Mouse (Mus musculus) ES-Bruce4 (cell line): ENCODE results near the gene Pth2. TPM values are rescaled to one million over a fixed set of nuclear protein-coding genes. Genes with fewer than 3 reads are reported as not detected.

ENCODE experiments used
- H3K27ac ChIP-seq: 2 replicates; pipeline ENCODE4 v1.5.1; 2012; ENCODE audit warnings: low read length, inconsistent platforms; ENCODE audit not compliant: insufficient read depth
- H3K27me3 ChIP-seq: 2 replicates; pipeline ENCODE4 v1.6.1; 2012; ENCODE audit warnings: mild to moderate bottlenecking, low read length, inconsistent platforms; ENCODE audit not compliant: control insufficient read depth, poor library complexity, insufficient read depth, severe bottlenecking
- H3K36me3 ChIP-seq: 2 replicates; pipeline ENCODE4 v1.6.1; 2012; ENCODE audit warnings: inconsistent platforms, mild to moderate bottlenecking, low read length, moderate library complexity; ENCODE audit not compliant: control insufficient read depth, poor library complexity, insufficient read depth, severe bottlenecking
- H3K4me1 ChIP-seq: one replicate; pipeline ENCODE4 v1.8.1; 2011; ENCODE audit warnings: low read length; ENCODE audit not compliant: control insufficient read depth, insufficient read depth
- H3K4me3 ChIP-seq: 2 replicates; pipeline ENCODE4 v1.5.1; 2011; ENCODE audit warnings: low read depth, mild to moderate bottlenecking, low read length
- H3K9ac ChIP-seq: 2 replicates; pipeline ENCODE4 v1.6.1; 2012; ENCODE audit warnings: low read depth, mild to moderate bottlenecking, inconsistent platforms; ENCODE audit not compliant: poor library complexity, severe bottlenecking
- H3K9me3 ChIP-seq: replicated peaks from 2 replicates; pipeline ENCODE4 v1.6.1; 2012; ENCODE audit warnings: mild to moderate bottlenecking, low read length, inconsistent platforms; ENCODE audit not compliant: control insufficient read depth, poor library complexity, insufficient read depth, severe bottlenecking
- CTCF ChIP-seq: IDR thresholded peaks from one replicate; pipeline ENCODE4 v1.8.1; 2011; ENCODE audit warnings: low read depth, low read length
- EP300 ChIP-seq: IDR thresholded peaks from 2 replicates; pipeline ENCODE4 v1.6.1; 2011; ENCODE audit warnings: low read depth, low read length; ENCODE audit not compliant: insufficient read depth
- POLR2A ChIP-seq: IDR thresholded peaks from one replicate; pipeline ENCODE4 v1.8.1; 2011; ENCODE audit warnings: low read length; ENCODE audit not compliant: insufficient read depth
- polyA plus RNA-seq: library from polyadenylated mRNA; stranded (reverse); fragments of >200 nt; gene quantifications from 2 replicates; pipeline ENCODE4 v1.2.4, GENCODE M21; 2011; ENCODE audit warnings: low read depth; ENCODE audit not compliant: missing spikeins, insufficient read depth, insufficient read length

Pth2 gene
- polyA plus RNA-seq, 1 experiment = not detected

- no peaks in the 10 kb centered on the region for H3K9me3 ChIP-seq
- 0 out of 2 replicates have a peak, but pooled peaks cover 4% of the 10 kb centered on the region for H3K36me3 ChIP-seq
- H3K27me3 ChIP-seq = no peaks in the 10 kb centered on the region
- no peak overlapping the region for H3K4me3 ChIP-seq
- no peak overlapping the region for H3K9ac ChIP-seq
- no peaks in the 10 kb centered on the region for H3K4me1 ChIP-seq
- H3K27ac ChIP-seq = no peak overlapping the region
- TF ChIP-seq EP300 (no peak), POLR2A (no peak), CTCF (no peak)
Measured at GRCm38 (mm10) chr7:45137171-45138006, 43.4 kb upstream of the Pth2 start.

DNA sequence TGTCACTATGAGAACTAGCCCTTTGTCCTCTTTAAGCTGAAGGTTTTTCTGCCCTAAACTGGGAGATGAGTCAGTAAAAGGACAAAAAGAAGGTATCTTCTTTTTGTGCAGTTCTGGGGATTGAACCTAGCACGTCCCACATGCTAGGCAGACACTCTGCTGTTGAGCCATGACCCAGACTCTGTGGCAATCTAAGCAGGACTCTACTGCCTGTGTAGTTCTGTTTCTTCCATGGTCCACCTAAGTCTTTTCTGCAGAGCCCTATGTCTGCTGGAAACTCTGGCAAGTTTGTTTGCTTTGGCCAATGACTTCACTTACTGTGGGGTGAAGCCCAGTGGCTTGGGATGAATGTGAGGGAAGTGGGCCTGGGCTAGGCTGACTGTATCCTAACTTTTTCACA is 42.4 kb upstream of the Pth2 start:
- no peaks in the 10 kb centered on the region for H3K27me3 ChIP-seq
- H3K9me3 ChIP-seq = no peaks in the 10 kb centered on the region
- H3K4me1 ChIP-seq = no peaks in the 10 kb centered on the region
- H3K36me3 ChIP-seq = 0 out of 2 replicates have a peak, but pooled peaks cover 4% of the 10 kb centered on the region
- no peak overlapping the region for H3K9ac ChIP-seq
- no peak overlapping the region for H3K27ac ChIP-seq
- TF ChIP-seq EP300 = no peak
- no peak for TF ChIP-seq POLR2A
- TF ChIP-seq CTCF = no peak
- no peak overlapping the region for H3K4me3 ChIP-seq

DNA sequence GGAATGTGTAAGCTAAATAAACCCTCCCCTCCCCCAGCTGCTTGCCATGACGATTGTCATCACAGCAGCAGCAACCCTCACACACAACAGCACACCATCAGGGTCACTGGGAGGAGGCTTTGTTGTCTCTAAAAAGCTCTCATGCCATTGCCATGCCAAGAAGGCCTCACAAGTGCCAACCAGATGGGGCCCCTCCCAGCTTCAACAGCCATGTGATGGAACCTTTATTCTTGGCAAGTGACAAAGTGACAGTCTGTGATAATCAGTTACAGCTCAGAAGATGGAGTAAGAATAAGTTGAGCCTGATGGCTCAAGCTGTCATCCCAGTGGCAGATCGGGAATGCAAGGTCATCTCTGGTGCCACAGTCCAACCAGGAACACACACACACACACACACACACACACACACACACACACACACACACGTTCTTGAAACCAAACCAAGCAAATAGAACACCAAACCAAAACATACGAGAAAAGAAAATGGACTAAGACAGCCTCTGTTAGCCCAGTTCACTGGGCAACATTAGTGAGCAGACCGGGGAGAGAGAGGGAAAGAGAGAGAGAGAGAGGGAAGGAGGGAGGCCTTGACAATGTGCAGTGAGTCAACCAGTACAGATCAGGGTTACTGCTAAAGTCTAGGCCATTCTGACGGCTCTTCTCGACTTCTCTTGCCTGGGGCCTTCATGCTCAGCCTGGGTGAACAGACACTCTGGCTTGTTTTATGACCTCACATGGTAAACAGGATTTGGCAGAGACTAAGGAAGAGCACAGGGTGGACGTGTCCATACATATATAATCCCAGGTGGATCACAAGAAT is 40.7 kb upstream of the Pth2 start:
- no peak overlapping the region for H3K27ac ChIP-seq
- TF ChIP-seq CTCF (no peak), POLR2A (no peak), EP300 (no peak)
- no peaks in the 10 kb centered on the region for H3K9me3 ChIP-seq
- H3K4me1 ChIP-seq = no peaks in the 10 kb centered on the region
- H3K36me3 ChIP-seq = 0 out of 2 replicates have a peak, but pooled peaks cover 4% of the 10 kb centered on the region
- no peak overlapping the region for H3K9ac ChIP-seq
- no peak overlapping the region for H3K4me3 ChIP-seq
- no peaks in the 10 kb centered on the region for H3K27me3 ChIP-seq

DNA sequence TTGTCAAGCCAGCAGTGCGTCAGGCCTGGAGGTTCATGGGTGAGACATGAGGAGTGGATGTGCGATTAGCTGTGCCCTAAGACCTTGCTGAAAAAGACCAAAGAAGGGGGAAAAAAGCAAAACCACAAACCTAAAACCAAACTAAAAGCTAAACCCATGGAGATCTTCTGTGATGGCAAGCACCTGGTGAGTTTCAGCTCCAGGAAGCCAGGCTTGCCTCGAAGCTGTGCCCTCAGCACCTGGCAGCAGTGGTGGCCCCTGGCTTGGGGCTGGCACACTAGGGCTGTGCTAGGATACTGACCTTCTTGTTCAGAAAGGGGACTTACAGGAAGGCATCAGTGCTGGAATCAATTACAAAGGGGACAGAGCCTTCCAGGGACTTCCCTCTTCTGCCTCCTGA is 39.5 kb upstream of the Pth2 start:
- H3K4me1 ChIP-seq = no peaks in the 10 kb centered on the region
- H3K9ac ChIP-seq = no peak overlapping the region
- no peak for TF ChIP-seq CTCF
- no peak for TF ChIP-seq EP300
- TF ChIP-seq POLR2A = no peak
- no peaks in the 10 kb centered on the region for H3K27me3 ChIP-seq
- H3K36me3 ChIP-seq = 0 out of 2 replicates have a peak, but pooled peaks cover 4% of the 10 kb centered on the region
- H3K4me3 ChIP-seq = no peak overlapping the region
- H3K9me3 ChIP-seq = no peaks in the 10 kb centered on the region
- H3K27ac ChIP-seq = no peak overlapping the region

DNA sequence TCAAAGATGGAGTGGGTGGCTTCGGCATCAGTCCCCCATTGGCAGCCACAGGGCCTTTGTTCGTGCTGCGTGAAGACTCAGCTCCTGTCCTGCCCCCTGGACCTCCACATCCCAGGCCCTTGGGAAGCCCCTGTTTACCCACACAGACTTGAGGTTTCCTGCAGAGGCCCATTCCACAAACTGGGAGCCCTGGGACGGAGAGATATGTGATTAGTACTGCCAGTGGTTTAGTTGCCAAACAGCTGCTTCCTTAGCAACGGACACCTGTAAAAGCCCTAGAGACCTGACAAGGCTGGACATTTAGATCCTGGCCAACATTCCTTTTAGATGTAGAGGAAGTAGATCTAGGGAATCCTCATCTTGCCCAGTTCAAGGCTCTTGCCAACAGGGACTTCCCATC is 38.9 kb upstream of the Pth2 start:
- Histone ChIP-seq H3K36me3 (0 out of 2 replicates have a peak, but pooled peaks cover 6% of the 10 kb centered on the region), H3K27ac (no peak overlapping the region), H3K27me3 (no peaks in the 10 kb centered on the region), H3K9me3 (no peaks in the 10 kb centered on the region), H3K4me3 (no peak overlapping the region), H3K4me1 (no peaks in the 10 kb centered on the region), H3K9ac (no peak overlapping the region)
- TF ChIP-seq POLR2A = no peak
- TF ChIP-seq CTCF = no peak
- TF ChIP-seq EP300 = no peak
